Mouse (Mus musculus) forebrain, embryonic 11.5 days (tissue): ENCODE results near the gene Gm43191. TPM values are rescaled to one million over a fixed set of nuclear protein-coding genes. Genes with fewer than 3 reads are reported as not detected.
"Not testable (repeated sequence)": the region's sequence is repeated elsewhere in the genome, so short reads cannot be mapped to it uniquely, and the experiment has no call there.

Source experiments
- ATAC-seq: fragments of 200-750 bp; cut with Nextera tagmentation; replicated peaks from 2 replicates; pipeline ENCODE4 v1.8.0; 2017; ENCODE audit warnings: moderate TSS enrichment; ENCODE audit not compliant: low FRiP score
- DNase-seq: peaks from one replicate; pipeline ENCODE4 v3.0.0-alpha.2; 2017; ENCODE audit warnings: low spot score
- H3K27ac ChIP-seq: fragments of 300-500 bp; sonication (generic); 2 replicates; pipeline ENCODE4 v1.5.1; 2014; ENCODE audit warnings: low read depth, low read length
- H3K27me3 ChIP-seq: fragments of 300-500 bp; sonication (generic); 2 replicates; pipeline ENCODE4 v1.6.1; 2014; ENCODE audit warnings: mild to moderate bottlenecking, low read length, mixed read lengths; ENCODE audit not compliant: control insufficient read depth, insufficient read depth
- H3K36me3 ChIP-seq: fragments of 300-500 bp; sonication (generic); 2 replicates; pipeline ENCODE4 v1.6.1; 2014; ENCODE audit warnings: mild to moderate bottlenecking, low read length, moderate library complexity, mixed read lengths; ENCODE audit not compliant: control insufficient read depth, insufficient read depth
- H3K4me1 ChIP-seq: fragments of 300-500 bp; sonication (generic); replicated peaks from 2 replicates; pipeline ENCODE4 v1.6.1; 2014; ENCODE audit warnings: low read length, mixed read lengths; ENCODE audit not compliant: control insufficient read depth, insufficient read depth
- H3K4me2 ChIP-seq: fragments of 300-500 bp; sonication (generic); 2 replicates; pipeline ENCODE4 v1.6.1; 2014; ENCODE audit warnings: low read depth, mild to moderate bottlenecking, low read length, moderate library complexity, mixed read lengths; ENCODE audit not compliant: severe bottlenecking
- H3K4me3 ChIP-seq: fragments of 300-500 bp; sonication (generic); 2 replicates; pipeline ENCODE4 v1.5.1; 2014; ENCODE audit warnings: low read depth, low read length
- H3K9ac ChIP-seq: fragments of 300-500 bp; sonication (generic); 2 replicates; pipeline ENCODE4 v1.6.1; 2014; ENCODE audit warnings: low read length
- H3K9me3 ChIP-seq: fragments of 300-500 bp; sonication (generic); 2 replicates; pipeline ENCODE4 v1.6.1; 2016; ENCODE audit warnings: low read length, mixed read lengths; ENCODE audit not compliant: control insufficient read depth
- WGBS: fragments of 180-500 bp; shearing (Covaris S2); extraction: QIAGEN DNeasy Blood & Tissue Kit; methylation state at CpG from one replicate; pipeline ENCODE4 v1.1.7; 2014; 5-methylcytosine and 5-hydroxymethylcytosine counted together
- polyA plus RNA-seq: library from polyadenylated mRNA; unstranded; fragments of >200 nt; fragmentation: Nextera tagmentation; extraction: Ambion mirVana; gene quantifications from 2 replicates; pipeline ENCODE4 v1.2.1, GENCODE M21; 2014

The Gm43191 gene
- polyA plus RNA-seq, 1 experiment from 2014 or later, result not detected

DNA sequence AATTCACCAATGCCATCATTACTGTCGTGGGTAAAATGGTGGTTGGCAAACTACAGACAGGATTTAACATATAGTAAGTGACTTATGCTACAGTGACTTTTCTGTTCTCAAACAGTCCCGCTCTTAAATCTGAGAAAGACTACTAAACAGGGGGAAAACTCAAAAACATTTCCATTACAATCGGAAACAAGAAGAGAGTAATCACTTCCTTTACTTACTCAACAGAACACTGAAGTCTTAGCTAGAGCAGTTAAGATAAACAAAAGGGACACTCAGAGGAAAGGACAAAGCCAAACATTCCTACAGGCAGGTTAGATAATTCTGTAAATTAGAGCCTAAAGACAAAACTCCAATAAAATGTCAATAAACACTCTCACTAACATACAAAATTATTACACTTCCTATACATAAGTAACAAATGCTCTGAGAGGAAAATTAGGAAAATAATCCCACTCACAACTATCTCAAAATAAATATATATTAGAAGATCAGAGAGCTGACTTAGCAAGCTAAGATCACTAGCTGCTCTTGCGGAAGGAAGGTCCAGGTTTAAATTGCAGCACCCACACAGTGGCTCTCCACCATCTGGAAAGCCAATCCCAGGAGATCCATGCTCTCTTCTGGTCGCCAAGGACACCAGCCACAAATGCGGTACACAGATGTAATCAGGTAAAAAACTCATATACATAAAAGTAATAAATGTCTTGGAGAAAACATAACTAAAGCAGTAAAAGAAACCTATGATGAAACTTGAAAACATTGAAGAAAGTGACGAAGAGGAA lies 24.7 kb downstream of the Gm43191 start:
- Histone ChIP-seq H3K9ac (no peak overlapping the region), H3K36me3 (no peaks in the 10 kb centered on the region), H3K9me3 (no peaks in the 10 kb centered on the region), H3K4me1 (no peaks in the 10 kb centered on the region; the same call in none of the 2 replicates), H3K4me3 (no peak overlapping the region), H3K27ac (no peak overlapping the region), H3K27me3 (no peaks in the 10 kb centered on the region), H3K4me2 (no peak overlapping the region)
- 82% methylated on average over 7 of the region's 7 CpGs for WGBS
- DNase-seq (no peak), ATAC-seq (no peak)

DNA sequence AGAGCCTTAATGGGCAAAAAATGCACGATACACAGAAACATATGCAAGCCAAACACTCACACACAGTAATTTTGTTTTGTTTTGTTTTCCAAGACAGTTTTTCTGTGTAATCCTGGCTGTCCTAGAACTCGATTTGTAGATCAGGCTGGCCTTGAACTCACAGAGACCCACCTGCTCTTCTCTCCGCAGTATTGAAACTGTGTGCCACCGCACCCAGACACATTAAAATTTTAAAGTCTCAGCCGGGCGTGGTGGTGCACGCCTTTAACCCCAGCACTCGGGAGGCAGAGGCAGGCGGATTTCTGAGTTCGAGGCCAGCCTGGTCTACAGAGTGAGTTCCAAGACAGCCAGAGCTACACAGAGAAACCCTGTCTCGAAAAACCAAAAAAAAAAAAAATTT lies 27.0 kb downstream of the Gm43191 start:
- not testable (repeated sequence) for H3K4me2 ChIP-seq, H3K4me1 ChIP-seq, DNase-seq, H3K9ac ChIP-seq, H3K27me3 ChIP-seq, H3K4me3 ChIP-seq, H3K9me3 ChIP-seq, H3K36me3 ChIP-seq, ATAC-seq, H3K27ac ChIP-seq
- WGBS, result 94% methylated on average over 10 of the region's 11 CpGs

DNA sequence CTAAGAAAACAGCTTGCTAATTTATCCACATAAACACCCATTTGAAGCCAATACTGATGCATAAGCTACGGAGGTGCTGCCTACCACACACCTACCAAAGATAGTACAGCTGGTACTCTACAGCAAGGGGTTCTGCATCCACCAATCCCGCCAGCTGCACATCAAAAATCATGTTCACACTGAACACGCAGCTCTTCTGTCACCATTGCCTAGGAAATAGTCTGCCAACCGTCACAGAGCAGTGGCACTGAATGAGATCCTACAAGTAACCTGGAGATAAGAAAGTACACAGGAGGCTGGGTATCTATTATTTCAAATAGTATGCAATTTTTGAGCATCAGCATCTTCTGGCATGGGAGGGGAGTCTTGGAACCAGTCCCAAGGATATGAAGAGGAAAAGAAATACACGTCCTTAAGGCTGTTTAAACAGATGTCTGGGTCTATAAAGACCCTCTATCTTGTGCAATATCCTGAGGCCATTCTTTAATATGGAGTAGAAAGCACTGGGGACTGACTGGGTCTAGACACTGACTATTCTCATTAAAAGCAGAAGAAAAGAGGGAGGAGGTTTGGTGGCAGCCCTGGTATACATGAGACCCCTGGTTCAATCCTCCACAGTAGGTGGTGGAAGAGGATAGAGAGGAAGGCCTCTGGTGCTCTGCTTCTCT lies 27.6 kb downstream of the Gm43191 start:
- WGBS, result 87% methylated on average over 5 of the region's 5 CpGs
- H3K4me2 ChIP-seq, result no peak overlapping the region
- H3K27me3 ChIP-seq, result no peaks in the 10 kb centered on the region
- ATAC-seq (no peak), DNase-seq (no peak)
- H3K9ac ChIP-seq, result no peak overlapping the region
- H3K4me3 ChIP-seq, result no peak overlapping the region
- H3K36me3 ChIP-seq, result no peaks in the 10 kb centered on the region; the same call in 1 of the 2 replicates
- H3K9me3 ChIP-seq, result no peaks in the 10 kb centered on the region
- H3K27ac ChIP-seq, result no peak overlapping the region
- H3K4me1 ChIP-seq, result no peaks in the 10 kb centered on the region

DNA sequence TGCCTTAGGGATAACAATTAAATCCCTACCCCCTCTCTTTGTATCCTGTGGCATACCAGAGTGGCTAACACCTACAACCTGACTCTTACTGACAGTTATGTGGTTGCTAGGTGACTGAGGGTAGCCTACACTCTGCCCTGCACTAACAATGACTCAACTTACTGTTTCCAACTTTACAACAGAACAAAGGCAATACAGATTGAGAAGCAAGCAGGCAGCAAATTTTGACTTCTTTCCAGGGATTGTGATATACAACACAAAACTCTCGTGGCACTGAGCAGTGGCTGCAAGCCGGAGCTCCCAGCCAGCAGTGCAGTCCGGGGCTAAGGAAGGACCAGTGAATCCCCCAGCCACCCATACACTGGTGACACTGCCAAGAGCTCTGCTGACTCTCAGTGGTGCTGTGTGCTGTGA lies 29.0 kb downstream of the Gm43191 start:
- no peaks in the 10 kb centered on the region for H3K4me1 ChIP-seq
- 77% methylated on average over 3 of the region's 3 CpGs for WGBS
- H3K4me2 ChIP-seq, result no peak overlapping the region
- H3K9me3 ChIP-seq, result no peaks in the 10 kb centered on the region
- no peak overlapping the region for H3K27ac ChIP-seq
- H3K27me3 ChIP-seq, result no peaks in the 10 kb centered on the region
- H3K9ac ChIP-seq, result no peak overlapping the region
- no peaks in the 10 kb centered on the region; the same call in 1 of the 2 replicates for H3K36me3 ChIP-seq
- peak; percentile 49; the same call in 1 of the 2 replicates for ATAC-seq
- DNase-seq, result no peak
- H3K4me3 ChIP-seq, result no peak overlapping the region

DNA sequence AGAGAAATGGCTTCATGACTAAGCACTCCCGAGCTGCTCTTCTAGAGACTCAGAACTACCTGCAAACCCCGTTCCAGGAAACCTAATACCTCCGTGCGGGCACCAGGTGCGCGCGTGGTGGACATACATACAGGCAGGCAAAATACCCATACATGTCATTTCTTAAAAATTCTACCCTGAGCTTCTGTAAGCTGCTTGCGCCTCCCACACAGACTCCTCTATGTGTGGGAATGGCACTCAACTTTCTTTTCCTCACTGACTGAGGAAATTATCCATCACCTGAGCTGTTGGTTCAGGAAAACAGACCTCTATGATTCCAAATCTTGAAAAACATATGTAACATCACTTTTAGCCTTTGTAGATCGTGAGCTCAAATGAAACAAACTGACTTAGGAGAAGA lies 30.4 kb downstream of the Gm43191 start:
- Histone ChIP-seq H3K4me3 (no peak overlapping the region), H3K9ac (no peak overlapping the region), H3K4me2 (no peak overlapping the region), H3K27ac (no peak overlapping the region), H3K27me3 (no peaks in the 10 kb centered on the region), H3K4me1 (no peaks in the 10 kb centered on the region), H3K9me3 (no peaks in the 10 kb centered on the region), H3K36me3 (peaks cover 2% of the 10 kb centered on the region; the same call in 1 of the 2 replicates)
- ATAC-seq, result no peak
- 96% methylated on average over 9 of the region's 9 CpGs for WGBS
- no peak for DNase-seq

DNA sequence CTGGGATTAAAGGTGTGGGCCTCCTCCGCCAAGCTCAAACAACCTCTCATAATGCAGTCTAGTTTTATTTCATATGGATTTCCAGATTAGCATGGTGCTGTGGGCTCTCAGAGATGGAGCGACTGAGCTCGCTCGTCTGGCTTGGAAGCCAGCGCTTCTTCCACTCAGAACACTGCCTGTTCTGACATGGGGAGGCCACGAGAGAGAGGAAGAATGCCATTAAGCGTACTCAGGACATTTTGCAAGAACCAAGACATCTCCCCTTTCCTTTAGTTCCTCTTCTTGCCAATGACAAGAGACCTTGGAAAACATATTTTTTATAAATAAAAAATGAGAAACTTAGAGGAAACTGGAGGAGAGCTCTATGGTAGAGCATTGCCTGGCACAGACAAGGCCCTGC lies 32.3 kb downstream of the Gm43191 start:
- H3K27ac ChIP-seq, result no peak overlapping the region
- H3K4me2 ChIP-seq, result no peak overlapping the region
- WGBS, result 92% methylated on average over 7 of the region's 7 CpGs
- no peaks in the 10 kb centered on the region for H3K27me3 ChIP-seq
- H3K36me3 ChIP-seq, result peaks cover 3% of the 10 kb centered on the region; the same call in 1 of the 2 replicates
- no peak overlapping the region for H3K9ac ChIP-seq
- H3K9me3 ChIP-seq, result no peaks in the 10 kb centered on the region
- H3K4me1 ChIP-seq, result no peaks in the 10 kb centered on the region
- DNase-seq, result no peak
- no peak overlapping the region for H3K4me3 ChIP-seq
- ATAC-seq, result no peak

DNA sequence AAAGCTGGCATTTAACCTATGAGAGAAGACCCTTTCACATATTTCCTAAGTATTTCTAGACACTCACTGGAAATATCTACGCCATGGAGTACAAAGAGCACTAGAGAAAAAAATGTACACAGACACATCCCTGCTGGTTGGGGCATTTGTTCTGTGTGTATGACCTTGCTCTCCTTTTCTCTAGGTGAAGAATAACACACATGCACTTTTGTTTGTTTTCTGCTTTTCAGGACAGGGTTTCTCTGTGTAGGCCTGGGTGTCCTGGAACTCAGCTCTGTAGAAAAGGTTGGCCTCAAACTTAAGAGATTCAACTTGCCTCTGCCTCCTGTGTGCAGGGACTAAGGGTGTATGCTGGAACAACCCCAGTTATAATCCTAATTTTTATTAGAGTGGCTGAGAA lies 34.7 kb downstream of the Gm43191 start:
- H3K36me3 ChIP-seq, result peaks cover 3% of the 10 kb centered on the region; the same call in 1 of the 2 replicates
- H3K27ac ChIP-seq, result no peak overlapping the region
- no peak overlapping the region for H3K4me3 ChIP-seq
- ATAC-seq (no peak), DNase-seq (no peak)
- H3K9me3 ChIP-seq, result no peaks in the 10 kb centered on the region
- H3K9ac ChIP-seq, result no peak overlapping the region
- H3K4me1 ChIP-seq, result no peaks in the 10 kb centered on the region
- WGBS, result 93% methylated on average over 1 of the region's 1 CpGs
- no peak overlapping the region for H3K4me2 ChIP-seq
- no peaks in the 10 kb centered on the region for H3K27me3 ChIP-seq

DNA sequence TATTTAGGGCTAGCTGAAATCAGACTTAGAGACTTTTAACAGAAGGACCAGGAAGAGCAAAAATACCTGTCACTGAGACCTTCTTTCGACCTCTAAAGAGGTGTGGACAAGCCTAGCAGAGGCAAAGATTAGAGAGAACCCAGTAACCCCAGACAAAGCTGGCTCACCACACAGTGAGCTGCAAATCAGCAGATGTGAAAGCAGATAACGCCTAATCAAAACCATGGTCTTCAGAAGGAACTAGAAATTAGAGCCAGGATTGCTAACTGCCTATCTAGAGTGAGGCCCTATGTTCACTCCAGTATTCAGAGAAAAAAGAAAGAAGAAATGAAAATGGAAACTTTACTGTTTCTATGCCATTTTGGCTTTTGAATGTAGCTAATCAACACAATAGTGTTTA lies 38.7 kb downstream of the Gm43191 start:
- no peak overlapping the region for H3K4me3 ChIP-seq
- H3K36me3 ChIP-seq, result peaks cover 3% of the 10 kb centered on the region; the same call in 1 of the 2 replicates
- no peaks in the 10 kb centered on the region for H3K9me3 ChIP-seq
- no peak overlapping the region for H3K27ac ChIP-seq
- H3K4me2 ChIP-seq, result no peak overlapping the region
- no peak overlapping the region for H3K9ac ChIP-seq
- H3K4me1 ChIP-seq, result no peaks in the 10 kb centered on the region
- DNase-seq (no peak), ATAC-seq (no peak)
- 91% methylated on average over 2 of the region's 2 CpGs for WGBS
- H3K27me3 ChIP-seq, result no peaks in the 10 kb centered on the region
